Mouse (Mus musculus): Measurements from ENCODE around the gene Hsf2.
"Not testable (repeated sequence)": the region's sequence is repeated elsewhere in the genome, so short reads cannot be mapped to it uniquely, and the experiment has no call there.

Gene Hsf2

DNA sequence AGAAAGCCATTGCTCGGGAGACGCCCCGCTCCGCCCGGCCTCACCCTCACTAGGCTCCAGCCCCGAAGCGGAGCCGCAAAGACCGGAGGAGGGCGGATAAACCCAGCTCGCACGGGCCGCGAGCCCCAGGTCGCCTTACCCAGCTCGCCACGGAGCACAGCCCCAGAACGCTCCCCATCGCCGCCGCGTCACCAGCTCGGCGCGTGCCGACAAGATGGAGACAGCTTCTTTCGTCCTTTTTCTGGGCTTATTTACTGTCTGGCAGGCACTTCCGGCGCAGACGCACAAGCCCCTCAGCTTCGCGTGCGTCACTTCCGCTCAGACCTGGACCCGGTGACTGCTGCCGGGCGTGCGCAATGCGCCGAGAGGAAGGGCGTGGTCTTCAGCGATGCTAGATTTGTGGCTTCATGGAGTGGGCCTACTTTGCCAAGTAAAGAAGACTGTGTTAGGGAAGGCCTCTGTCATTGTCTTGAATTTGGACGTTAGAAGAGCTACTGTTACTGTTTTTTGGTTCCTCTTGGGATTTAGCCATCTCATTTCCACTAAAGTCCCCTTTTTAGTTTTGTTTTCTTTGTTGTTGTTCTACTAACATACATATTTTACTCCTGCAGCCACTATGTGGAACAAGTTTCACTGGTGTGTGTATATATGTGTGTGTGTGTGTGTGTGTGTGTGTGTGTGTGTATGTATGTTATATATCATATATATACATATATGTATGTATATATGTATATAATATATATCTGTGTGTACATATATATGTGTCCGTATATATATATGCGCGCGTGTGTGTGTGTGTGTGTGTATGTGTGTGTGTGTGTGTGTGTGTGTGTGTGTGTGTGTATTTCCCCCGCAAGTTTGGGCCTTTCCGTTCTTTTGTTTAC lies 46.3 kb downstream of the Hsf2 start, which contains the start of gene Serinc1:
Gene Serinc1 (minus strand): TSS at position 313 of the 884 bp plus-strand sequence.
- peak; percentile 75 for DNase-seq (ENCODE audit: low spot score)

DNA sequence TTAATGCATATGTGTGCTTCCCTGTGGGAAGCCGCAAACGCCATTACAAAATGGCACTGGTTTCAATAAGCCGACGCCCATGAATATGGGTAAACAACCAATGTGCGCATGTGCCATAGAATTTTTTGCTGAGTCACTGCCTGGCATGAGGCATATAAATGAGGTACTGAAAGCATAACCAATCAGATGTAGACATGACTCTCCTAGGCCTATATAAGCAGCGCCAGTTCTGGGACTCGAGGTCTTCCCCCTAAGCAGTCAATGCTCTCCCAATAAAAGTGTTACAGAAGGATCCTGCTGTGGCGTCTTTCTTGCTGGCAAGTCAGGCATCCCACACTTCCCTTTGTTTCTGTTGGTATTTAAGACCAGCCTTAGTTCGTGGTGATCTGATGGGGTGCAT lies 57.7 kb downstream of the Hsf2 start:
- DNase-seq (ENCODE audit: low spot score): not testable (repeated sequence)

DNA sequence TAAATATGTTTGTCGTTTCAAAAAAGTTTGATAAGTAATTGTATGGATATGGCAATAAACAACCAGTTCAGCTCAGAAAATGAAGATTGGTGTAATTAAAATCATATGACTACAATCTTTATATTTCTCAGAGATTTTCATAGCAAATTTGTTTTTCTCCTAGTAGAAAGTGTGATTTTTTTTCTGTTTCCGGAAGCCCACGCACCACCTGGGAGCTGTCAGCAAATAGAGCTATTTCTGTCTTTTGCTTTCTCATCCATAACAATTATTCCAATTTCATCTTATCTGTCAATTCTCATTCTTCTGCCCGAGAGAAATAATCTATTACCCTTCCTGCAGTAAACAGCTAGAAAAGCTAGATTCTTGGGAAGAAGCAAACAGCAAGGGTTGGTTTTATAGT lies 63.4 kb downstream of the Hsf2 start:
- DNase-seq (ENCODE audit: low spot score): no peak

DNA sequence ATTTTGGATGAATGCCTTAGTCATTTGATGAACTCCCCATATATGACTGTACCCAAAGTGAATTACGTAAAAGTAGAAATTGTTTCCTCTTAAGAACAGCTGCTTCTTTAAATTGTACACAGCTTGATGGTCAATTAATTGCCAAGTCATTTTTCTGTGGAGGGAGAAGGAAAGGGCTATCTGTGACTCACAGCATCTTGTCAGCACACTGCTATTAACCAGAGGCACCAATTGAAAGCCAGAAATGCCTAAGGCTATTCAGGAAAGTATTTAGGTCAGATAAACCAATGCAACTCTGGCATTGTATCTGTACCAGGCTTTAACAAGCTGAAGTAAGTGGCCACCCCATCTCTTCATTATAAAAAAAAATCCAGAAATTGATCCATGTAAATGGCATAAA lies 67.5 kb downstream of the Hsf2 start:
- DNase-seq (ENCODE audit: low spot score): no peak

DNA sequence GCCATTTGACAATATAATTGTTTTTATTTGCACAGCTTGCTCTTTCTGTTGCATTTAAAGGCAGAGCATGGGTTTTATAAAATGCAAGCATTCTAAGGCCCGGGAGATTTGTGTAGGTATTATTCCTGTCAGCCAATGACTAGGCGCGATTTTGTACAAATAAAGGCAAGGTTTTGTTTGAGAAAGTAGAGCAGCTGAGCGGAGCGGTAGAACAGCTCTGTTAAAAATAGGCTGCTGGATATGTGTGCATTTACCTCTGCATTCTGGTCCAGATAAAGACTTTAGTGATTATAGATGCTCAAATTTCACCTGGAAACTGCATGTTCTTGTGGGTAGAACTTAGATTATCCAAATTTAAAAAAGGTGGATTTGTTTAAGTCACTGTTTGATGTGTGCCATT lies 71.4 kb downstream of the Hsf2 start:
- DNase-seq (ENCODE audit: low spot score): no peak
